Mouse (Mus musculus) testis, adult 2 months (tissue): ENCODE results near the gene 2810021J22Rik. TPM values are rescaled to one million over a fixed set of nuclear protein-coding genes. Genes with fewer than 3 reads are reported as not detected.
A peak's percentile ranks its signal among the peaks of the same experiment; 100 is the strongest.

Source experiments
- H3K27ac ChIP-seq: fragments of 200-500 bp; 2 replicates; pipeline ENCODE4 v1.5.1; 2012; ENCODE audit warnings: low read depth, low read length; ENCODE audit not compliant: control insufficient read depth, insufficient read depth
- H3K27me3 ChIP-seq: fragments of 200-500 bp; 2 replicates; pipeline ENCODE4 v1.6.1; 2012; ENCODE audit warnings: mild to moderate bottlenecking, low read length, moderate library complexity; ENCODE audit not compliant: control insufficient read depth, insufficient read depth
- H3K36me3 ChIP-seq: fragments of 200-500 bp; 2 replicates; pipeline ENCODE4 v1.6.1; 2012; ENCODE audit warnings: mild to moderate bottlenecking, low read length; ENCODE audit not compliant: control insufficient read depth, insufficient read depth
- H3K4me1 ChIP-seq: fragments of 200-500 bp; 2 replicates; pipeline ENCODE4 v1.6.1; 2012; ENCODE audit warnings: low read length; ENCODE audit not compliant: control insufficient read depth, insufficient read depth
- H3K4me3 ChIP-seq: fragments of 200-500 bp; 2 replicates; pipeline ENCODE4 v1.5.1; 2012; ENCODE audit warnings: low read depth, mild to moderate bottlenecking, low read length, moderate library complexity, mixed read lengths; ENCODE audit not compliant: control insufficient read depth
- CTCF ChIP-seq: fragments of 200-500 bp; IDR thresholded peaks from 2 replicates; pipeline ENCODE4 v1.5.1; 2012; ENCODE audit warnings: low read depth, mild to moderate bottlenecking, inconsistent platforms, low read length, moderate library complexity; ENCODE audit not compliant: control insufficient read depth, insufficient read depth, insufficient replicate concordance
- POLR2A ChIP-seq: fragments of 200-500 bp; IDR thresholded peaks from 2 replicates; pipeline ENCODE4 v1.6.1; 2012; ENCODE audit warnings: low read depth, mild to moderate bottlenecking, inconsistent platforms, low read length, moderate library complexity; ENCODE audit not compliant: control insufficient read depth
- polyA plus RNA-seq: library from polyadenylated mRNA; depleted of rRNA; stranded (reverse); fragments of >200 nt; gene quantifications from 2 replicates; pipeline ENCODE4 v1.2.3, GENCODE M21; 2012

Gene 2810021J22Rik
- polyA plus RNA-seq, 1 experiment: 9.7 TPM

- H3K27ac ChIP-seq: peak within 1 kb of the TSS; percentile 76
- H3K36me3 ChIP-seq: no peaks in the 10 kb centered on the region
- H3K4me1 ChIP-seq: peaks cover 25% of the 10 kb centered on the region
- H3K27me3 ChIP-seq: no peaks in the 10 kb centered on the region
- TF ChIP-seq CTCF (no peak), POLR2A (no peak)
- H3K4me3 ChIP-seq: peak within 1 kb of the TSS; percentile 43
Observed at GRCm38 (mm10) chr11:58917745-58918366, 50.8 kb downstream of the 2810021J22Rik start, which contains the start of gene Btnl10. Btnl10 (plus strand) TSS chr11:58917908.

GRCm38 (mm10) chr11:58918759-58919158 is 51.7 kb downstream of the 2810021J22Rik start:
- peak overlapping the region; percentile 43 for H3K4me3 ChIP-seq
- H3K27me3 ChIP-seq: no peaks in the 10 kb centered on the region
- H3K27ac ChIP-seq: no peak overlapping the region; the same call in 1 of the 2 replicates
- no peaks in the 10 kb centered on the region for H3K36me3 ChIP-seq
- no peak for TF ChIP-seq CTCF
- peaks cover 25% of the 10 kb centered on the region for H3K4me1 ChIP-seq

GRCm38 (mm10) chr11:58922420-58922819 is 55.4 kb downstream of the 2810021J22Rik start:
- TF ChIP-seq POLR2A (no peak), CTCF (no peak)
- Histone ChIP-seq H3K4me3 (no peak overlapping the region), H3K36me3 (no peaks in the 10 kb centered on the region), H3K27me3 (no peaks in the 10 kb centered on the region), H3K4me1 (peaks cover 11% of the 10 kb centered on the region), H3K27ac (no peak overlapping the region)

- no peaks in the 10 kb centered on the region for H3K27me3 ChIP-seq
- H3K4me3 ChIP-seq: no peak overlapping the region
- H3K36me3 ChIP-seq: no peaks in the 10 kb centered on the region
- H3K4me1 ChIP-seq: peaks cover 14% of the 10 kb centered on the region
- H3K27ac ChIP-seq: no peak overlapping the region
- TF ChIP-seq POLR2A: no peak
- TF ChIP-seq CTCF: no peak
Observed at GRCm38 (mm10) chr11:58926651-58927050, 59.6 kb downstream of the 2810021J22Rik start.

GRCm38 (mm10) chr11:58927053-58927452 is 60.0 kb downstream of the 2810021J22Rik start:
- H3K27me3 ChIP-seq: no peaks in the 10 kb centered on the region
- TF ChIP-seq CTCF: no peak
- TF ChIP-seq POLR2A: no peak

GRCm38 (mm10) chr11:58927790-58928651 is 61.0 kb downstream of the 2810021J22Rik start:
- TF ChIP-seq CTCF: peak; percentile 72
- TF ChIP-seq POLR2A: no peak
- Histone ChIP-seq H3K27ac (peak overlapping the region; percentile 45), H3K36me3 (peaks cover 2% of the 10 kb centered on the region), H3K4me1 (peaks cover 14% of the 10 kb centered on the region), H3K27me3 (no peaks in the 10 kb centered on the region), H3K4me3 (peak overlapping the region; percentile 68)

More at GRCm38 (mm10) chr11:58927053-58927452, 60.0 kb downstream of the 2810021J22Rik start:
- no peak overlapping the region for H3K4me3 ChIP-seq
- peaks cover 14% of the 10 kb centered on the region for H3K4me1 ChIP-seq
- H3K27ac ChIP-seq: no peak overlapping the region
- H3K36me3 ChIP-seq: no peaks in the 10 kb centered on the region

GRCm38 (mm10) chr11:58929055-58929454 is 62.0 kb downstream of the 2810021J22Rik start:
- Histone ChIP-seq H3K36me3 (peaks cover 2% of the 10 kb centered on the region), H3K27me3 (no peaks in the 10 kb centered on the region), H3K27ac (no peak overlapping the region), H3K4me3 (no peak overlapping the region), H3K4me1 (peaks cover 14% of the 10 kb centered on the region)
- TF ChIP-seq CTCF: no peak
- TF ChIP-seq POLR2A: no peak
